Mouse (Mus musculus) forebrain, embryonic 16.5 days (tissue): ENCODE measurements around the gene Sema4b. TPM values are rescaled to one million over a fixed set of nuclear protein-coding genes. Genes with fewer than 3 reads are reported as not detected.

Experiments
- ATAC-seq: fragments of 200-750 bp; cut with Nextera tagmentation; 2 replicates; pipeline ENCODE4 v1.8.0; 2017; ENCODE audit warnings: mild to moderate bottlenecking, moderate library complexity
- H3K27ac ChIP-seq: fragments of 300-500 bp; sonication (generic); 2 replicates; pipeline ENCODE4 v1.5.1; 2014; ENCODE audit warnings: low read length, control low read depth
- H3K27me3 ChIP-seq: fragments of 300-500 bp; sonication (generic); replicated peaks from 2 replicates; pipeline ENCODE4 v1.6.1; 2014; ENCODE audit warnings: low read length; ENCODE audit not compliant: control insufficient read depth, insufficient read depth
- H3K36me3 ChIP-seq: fragments of 300-500 bp; sonication (generic); 2 replicates; pipeline ENCODE4 v1.6.1; 2014; ENCODE audit not compliant: control insufficient read depth, insufficient read depth
- H3K4me1 ChIP-seq: fragments of 300-500 bp; sonication (generic); replicated peaks from 2 replicates; pipeline ENCODE4 v1.6.1; 2014; ENCODE audit warnings: low read length; ENCODE audit not compliant: control insufficient read depth, insufficient read depth
- H3K4me2 ChIP-seq: fragments of 300-500 bp; sonication (generic); 2 replicates; pipeline ENCODE4 v1.6.1; 2014; ENCODE audit warnings: mild to moderate bottlenecking, low read length, control low read depth
- H3K4me3 ChIP-seq: fragments of 300-500 bp; sonication (generic); replicated peaks from 2 replicates; pipeline ENCODE4 v1.5.1; 2014; ENCODE audit warnings: mild to moderate bottlenecking, low read length, control low read depth
- H3K9ac ChIP-seq: fragments of 300-500 bp; sonication (generic); replicated peaks from 2 replicates; pipeline ENCODE4 v1.6.1; 2014; ENCODE audit warnings: low read depth, low read length, control low read depth
- H3K9me3 ChIP-seq: fragments of 300-500 bp; sonication (generic); 2 replicates; pipeline ENCODE4 v1.6.1; 2016; ENCODE audit warnings: low read length; ENCODE audit not compliant: control insufficient read depth
- WGBS: fragments of 180-500 bp; shearing (Covaris S2); extraction: QIAGEN DNeasy Blood & Tissue Kit; methylation state at CpG from one replicate; pipeline ENCODE4 v1.1.7; 2014; 5-methylcytosine and 5-hydroxymethylcytosine counted together
- polyA plus RNA-seq: library from polyadenylated mRNA; unstranded; fragments of >200 nt; fragmentation: Nextera tagmentation; extraction: Ambion mirVana; gene quantifications from 2 replicates; pipeline ENCODE4 v1.2.1, GENCODE M21; 2015

Gene Sema4b
- polyA plus RNA-seq, 1 experiment from 2014 or later: 26.6 TPM

DNA sequence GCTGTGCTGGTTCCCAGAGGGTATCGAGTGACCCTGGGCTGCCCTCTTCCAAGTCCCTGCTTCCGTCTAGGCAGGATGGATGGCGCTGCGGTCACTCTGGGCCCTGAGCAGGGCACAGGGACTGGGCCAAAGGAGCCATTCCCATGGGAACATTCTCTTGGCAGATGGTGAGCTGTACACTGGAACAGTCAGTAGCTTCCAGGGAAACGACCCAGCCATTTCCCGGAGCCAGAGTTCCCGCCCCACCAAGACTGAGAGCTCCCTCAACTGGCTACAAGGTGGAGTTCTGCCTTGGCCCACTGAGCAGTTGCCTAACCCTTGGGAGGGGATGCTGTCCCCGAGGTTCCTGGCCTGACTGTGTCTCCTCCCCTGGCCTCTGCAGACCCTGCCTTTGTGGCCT is 29.9 kb downstream of the Sema4b start:
- Histone ChIP-seq H3K4me3 (no peak overlapping the region), H3K27ac (no peak overlapping the region), H3K36me3 (peaks cover 33% of the 10 kb centered on the region), H3K4me1 (peaks cover 5% of the 10 kb centered on the region), H3K9ac (no peak overlapping the region), H3K27me3 (no peaks in the 10 kb centered on the region), H3K4me2 (no peak overlapping the region), H3K9me3 (no peaks in the 10 kb centered on the region)
- ATAC-seq: no peak
- WGBS: 79% methylated on average over 8 of the region's 8 CpGs

- Histone ChIP-seq H3K4me2 (no peak overlapping the region), H3K4me1 (peaks cover 5% of the 10 kb centered on the region), H3K4me3 (no peak overlapping the region), H3K9me3 (no peaks in the 10 kb centered on the region), H3K27ac (no peak overlapping the region), H3K36me3 (peaks cover 32% of the 10 kb centered on the region), H3K27me3 (no peaks in the 10 kb centered on the region), H3K9ac (no peak overlapping the region)
- WGBS: 97% methylated on average over 9 of the region's 9 CpGs
- ATAC-seq: no peak
These were observed 32.0 kb downstream of the Sema4b start for GRCm38 (mm10) chr7:80218666-80219065.

DNA sequence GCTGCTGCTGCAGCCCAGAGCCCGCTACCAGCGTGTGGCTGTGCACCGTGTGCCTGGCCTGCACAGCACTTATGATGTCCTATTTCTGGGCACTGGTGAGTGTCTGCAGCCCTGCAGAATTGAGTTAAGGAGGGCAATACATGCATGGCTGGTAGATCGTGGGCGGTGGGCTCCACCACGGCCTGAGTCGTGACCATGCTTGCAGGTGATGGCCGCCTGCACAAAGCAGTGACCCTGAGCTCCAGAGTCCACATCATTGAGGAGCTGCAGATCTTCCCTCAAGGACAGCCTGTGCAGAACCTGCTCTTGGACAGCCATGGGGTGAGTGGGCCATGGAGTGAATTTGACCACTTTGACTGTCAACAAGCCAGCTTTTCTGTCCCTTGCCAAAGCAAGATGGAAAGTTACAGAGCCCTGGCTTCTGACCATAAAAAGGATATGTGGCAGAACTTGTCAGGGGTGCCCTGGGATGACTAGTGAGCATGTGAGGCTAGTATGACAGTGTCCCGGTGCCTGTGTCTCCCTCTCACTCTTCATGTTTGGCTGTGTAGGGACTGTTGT is 33.7 kb downstream of the Sema4b start:
- 95% methylated on average over 9 of the region's 9 CpGs for WGBS

DNA sequence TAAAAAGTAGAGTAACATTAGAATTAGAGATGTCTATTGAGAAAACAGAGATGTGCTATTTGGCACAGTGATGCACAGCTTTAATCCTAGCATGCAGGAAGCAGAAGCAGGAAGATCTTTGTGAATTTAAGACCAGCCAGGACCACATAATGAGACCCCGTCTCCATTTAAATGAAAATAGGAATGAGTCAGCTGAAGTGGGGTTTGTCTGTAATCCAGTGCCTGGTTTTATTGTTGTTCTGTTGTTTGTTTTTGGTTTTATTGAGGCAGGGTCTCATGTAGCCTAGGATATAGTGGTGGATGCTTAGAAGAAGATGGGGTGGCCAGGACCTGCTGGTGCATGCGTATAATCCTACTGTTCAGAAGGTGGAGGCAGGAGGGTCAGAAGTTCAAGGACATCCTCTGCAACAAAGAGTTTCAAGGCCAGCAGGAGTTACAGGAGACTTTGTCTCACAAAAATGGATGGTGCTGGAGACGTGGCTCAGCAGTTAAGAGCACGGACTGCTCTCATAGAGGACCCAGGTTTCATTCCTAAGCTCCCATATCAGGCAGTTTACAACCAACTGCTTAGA is 34.6 kb downstream of the Sema4b start:
- H3K4me3 ChIP-seq: no peak overlapping the region
- H3K9me3 ChIP-seq: no peaks in the 10 kb centered on the region
- no peak overlapping the region for H3K4me2 ChIP-seq
- no peaks in the 10 kb centered on the region for H3K4me1 ChIP-seq
- H3K27me3 ChIP-seq: no peaks in the 10 kb centered on the region
- H3K9ac ChIP-seq: no peak overlapping the region
- no peak for ATAC-seq
- WGBS: 88% methylated on average over 4 of the region's 4 CpGs
- peaks cover 40% of the 10 kb centered on the region for H3K36me3 ChIP-seq
- no peak overlapping the region for H3K27ac ChIP-seq

More for the DNA sequence above, 33.7 kb downstream of the Sema4b start:
- Histone ChIP-seq H3K9me3 (no peaks in the 10 kb centered on the region), H3K4me3 (no peak overlapping the region), H3K4me1 (peaks cover under 1% of the 10 kb centered on the region), H3K27me3 (no peaks in the 10 kb centered on the region), H3K9ac (no peak overlapping the region), H3K27ac (no peak overlapping the region), H3K4me2 (no peak overlapping the region), H3K36me3 (peaks cover 38% of the 10 kb centered on the region)
- ATAC-seq: no peak

GRCm38 (mm10) chr7:80227065-80227464 is 40.4 kb downstream of the Sema4b start:
- no peak for ATAC-seq
- no peak overlapping the region for H3K4me3 ChIP-seq
- H3K9ac ChIP-seq: no peak overlapping the region
- peaks cover 6% of the 10 kb centered on the region for H3K4me1 ChIP-seq
- H3K9me3 ChIP-seq: no peaks in the 10 kb centered on the region
- WGBS: 94% methylated on average over 4 of the region's 4 CpGs
- H3K27me3 ChIP-seq: peaks cover 4% of the 10 kb centered on the region; the same call in 1 of the 2 replicates
- H3K4me2 ChIP-seq: no peak overlapping the region
- H3K36me3 ChIP-seq: peaks cover 16% of the 10 kb centered on the region
- no peak overlapping the region for H3K27ac ChIP-seq

GRCm38 (mm10) chr7:80230196-80230595 is 43.6 kb downstream of the Sema4b start:
- ATAC-seq: no peak
- 57% methylated on average over 6 of the region's 6 CpGs for WGBS

DNA sequence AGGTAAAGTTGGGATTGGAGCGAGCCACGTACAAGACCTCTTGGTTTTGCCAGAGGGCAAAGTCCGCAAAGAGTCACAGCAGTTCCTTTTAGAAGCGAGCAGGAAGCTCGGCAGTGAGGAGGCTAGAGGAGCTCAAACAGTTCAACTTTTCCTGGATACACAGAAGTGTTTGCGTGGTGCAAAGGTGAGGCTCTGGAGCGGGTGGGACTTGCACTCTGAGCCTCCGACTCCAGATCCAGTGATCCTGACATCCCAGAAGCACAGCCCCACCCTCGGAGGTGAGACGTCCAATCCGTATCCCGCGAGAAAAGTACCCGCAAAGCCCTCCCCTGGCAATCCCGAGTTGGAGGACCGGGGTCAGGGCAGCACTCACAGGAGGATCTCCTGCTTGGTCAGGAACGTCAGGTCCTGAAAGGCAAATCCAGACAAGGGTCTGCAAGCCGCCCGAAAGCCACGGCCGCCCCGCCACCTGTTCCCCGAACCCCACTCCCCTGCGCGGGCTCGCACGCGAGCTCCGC is 45.4 kb downstream of the Sema4b start:
- Histone ChIP-seq H3K36me3 (0 out of 2 replicates have a peak, but pooled peaks cover 3% of the 10 kb centered on the region), H3K4me1 (peaks cover 22% of the 10 kb centered on the region), H3K9me3 (no peaks in the 10 kb centered on the region), H3K9ac (peak overlapping the region; percentile 60), H3K27me3 (peaks cover 4% of the 10 kb centered on the region; the same call in 1 of the 2 replicates), H3K27ac (no peak overlapping the region), H3K4me3 (peak overlapping the region; percentile 55), H3K4me2 (peak overlapping the region; percentile 69)
- WGBS: under 1% methylated on average over 29 of the region's 29 CpGs
- no peak; the same call in 1 of the 2 replicates for ATAC-seq

More at GRCm38 (mm10) chr7:80230196-80230595, 43.6 kb downstream of the Sema4b start:
- Histone ChIP-seq H3K9me3 (no peaks in the 10 kb centered on the region), H3K27ac (no peak overlapping the region), H3K4me1 (peaks cover 22% of the 10 kb centered on the region), H3K4me2 (no peak overlapping the region), H3K4me3 (no peak overlapping the region), H3K9ac (no peak overlapping the region), H3K27me3 (peaks cover 4% of the 10 kb centered on the region; the same call in 1 of the 2 replicates), H3K36me3 (peaks cover 6% of the 10 kb centered on the region; the same call in 1 of the 2 replicates)

- Histone ChIP-seq H3K4me3 (peak within 1 kb of the TSS; percentile 55), H3K27ac (peak within 1 kb of the TSS; percentile 53; the same call in 1 of the 2 replicates), H3K36me3 (0 out of 2 replicates have a peak, but pooled peaks cover under 1% of the 10 kb centered on the region), H3K4me2 (peak within 1 kb of the TSS; percentile 69), H3K9ac (peak within 1 kb of the TSS; percentile 78), H3K4me1 (peaks cover 22% of the 10 kb centered on the region), H3K27me3 (peaks cover 4% of the 10 kb centered on the region; the same call in 1 of the 2 replicates), H3K9me3 (no peaks in the 10 kb centered on the region)
- ATAC-seq: peak; percentile 97
- WGBS: under 1% methylated on average over 53 of the region's 56 CpGs
These were observed 45.9 kb downstream of the Sema4b start, which contains the start of the genes Cib1 and Gdpgp1 for GRCm38 (mm10) chr7:80232489-80233029. Cib1 (minus strand) TSS chr7:80232813. Gdpgp1 (plus strand) TSS chr7:80232865.

GRCm38 (mm10) chr7:80233799-80234198 is 47.2 kb downstream of the Sema4b start:
- WGBS: 86% methylated on average over 9 of the region's 9 CpGs
- H3K4me3 ChIP-seq: no peak overlapping the region
- peak overlapping the region; percentile 69 for H3K4me2 ChIP-seq
- no peaks in the 10 kb centered on the region for H3K9me3 ChIP-seq
- H3K27me3 ChIP-seq: peaks cover 4% of the 10 kb centered on the region; the same call in 1 of the 2 replicates
- peaks cover 22% of the 10 kb centered on the region for H3K4me1 ChIP-seq
- no peak for ATAC-seq
- no peak overlapping the region for H3K27ac ChIP-seq
- peaks cover 4% of the 10 kb centered on the region for H3K36me3 ChIP-seq
- H3K9ac ChIP-seq: no peak overlapping the region
